Mouse (Mus musculus) limb, embryonic 11.5 days (tissue): ENCODE measurements around the gene Elovl5. TPM values are rescaled to one million over a fixed set of nuclear protein-coding genes. Genes with fewer than 3 reads are reported as not detected.

ENCODE experiments used
- ATAC-seq: fragments of 200-750 bp; cut with Nextera tagmentation; 2 replicates; pipeline ENCODE4 v1.8.0; 2017; ENCODE audit warnings: low read depth; ENCODE audit not compliant: insufficient number of reproducible peaks, low FRiP score, low TSS enrichment
- DNase-seq: peaks from one replicate; pipeline ENCODE4 v3.0.0-alpha.2; 2015; ENCODE audit warnings: low spot score
- H3K27ac ChIP-seq: fragments of 300-500 bp; sonication (generic); replicated peaks from 2 replicates; pipeline ENCODE4 v1.5.1; 2014; ENCODE audit warnings: low read depth, mild to moderate bottlenecking, low read length
- H3K27me3 ChIP-seq: fragments of 300-500 bp; sonication (generic); 2 replicates; pipeline ENCODE4 v1.6.1; 2014; ENCODE audit warnings: mild to moderate bottlenecking, low read length, mixed read lengths; ENCODE audit not compliant: control insufficient read depth, insufficient read depth
- H3K36me3 ChIP-seq: fragments of 300-500 bp; sonication (generic); 2 replicates; pipeline ENCODE4 v1.6.1; 2014; ENCODE audit warnings: mild to moderate bottlenecking, low read length, moderate library complexity, mixed read lengths; ENCODE audit not compliant: control insufficient read depth, insufficient read depth
- H3K4me1 ChIP-seq: fragments of 300-500 bp; sonication (generic); 2 replicates; pipeline ENCODE4 v1.6.1; 2014; ENCODE audit warnings: low read length, mixed read lengths; ENCODE audit not compliant: control insufficient read depth, insufficient read depth
- H3K4me2 ChIP-seq: fragments of 300-500 bp; sonication (generic); 2 replicates; pipeline ENCODE4 v1.6.1; 2014; ENCODE audit warnings: low read depth, mild to moderate bottlenecking, moderate library complexity; ENCODE audit not compliant: severe bottlenecking
- H3K4me3 ChIP-seq: fragments of 300-500 bp; sonication (generic); 2 replicates; pipeline ENCODE4 v1.5.1; 2014; ENCODE audit warnings: low read depth, low read length
- H3K9ac ChIP-seq: fragments of 300-500 bp; sonication (generic); 2 replicates; pipeline ENCODE4 v1.6.1; 2014; ENCODE audit warnings: mild to moderate bottlenecking, low read length
- H3K9me3 ChIP-seq: fragments of 300-500 bp; sonication (generic); 2 replicates; pipeline ENCODE4 v1.6.1; 2016; ENCODE audit warnings: low read length; ENCODE audit not compliant: control insufficient read depth
- WGBS: fragments of 180-500 bp; shearing (Covaris S2); extraction: QIAGEN DNeasy Blood & Tissue Kit; methylation state at CpG from one replicate; pipeline ENCODE4 v1.1.7; 2014; 5-methylcytosine and 5-hydroxymethylcytosine counted together
- polyA plus RNA-seq: library from polyadenylated mRNA; unstranded; fragments of >200 nt; fragmentation: Nextera tagmentation; extraction: Ambion mirVana; gene quantifications from 2 replicates; pipeline ENCODE4 v1.2.1, GENCODE M21; 2014

Elovl5 gene
- polyA plus RNA-seq, 1 experiment from 2014 or later, result 90.8 TPM

DNA sequence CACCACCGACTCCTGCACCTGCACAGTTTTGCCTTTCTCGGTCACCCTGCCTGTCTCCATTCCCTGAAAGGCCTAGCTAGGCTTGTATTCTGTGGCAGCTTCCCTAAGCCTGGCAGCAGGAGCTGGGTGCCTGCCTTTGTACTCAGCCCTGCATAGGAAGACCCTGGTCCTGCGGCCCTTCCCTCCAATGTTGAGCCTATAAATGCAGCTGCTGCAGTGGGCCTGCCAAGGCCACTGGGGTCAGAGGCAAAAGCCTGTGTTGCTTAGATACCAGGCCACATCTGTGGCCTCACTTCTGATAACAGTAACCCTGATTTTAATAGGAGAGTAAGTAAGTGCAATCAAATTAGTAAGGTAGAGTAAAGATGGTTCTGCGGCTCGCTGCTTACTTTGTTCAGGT, 14.6 kb downstream of the Elovl5 start:
- WGBS, result 81% methylated on average over 5 of the region's 5 CpGs
- H3K9ac ChIP-seq, result no peak overlapping the region; the same call in 1 of the 2 replicates
- no peak overlapping the region for H3K4me2 ChIP-seq
- DNase-seq (no peak), ATAC-seq (no peak)
- H3K4me1 ChIP-seq, result peaks cover 2% of the 10 kb centered on the region; the same call in 1 of the 2 replicates
- H3K27me3 ChIP-seq, result no peaks in the 10 kb centered on the region
- no peaks in the 10 kb centered on the region for H3K36me3 ChIP-seq
- no peaks in the 10 kb centered on the region for H3K9me3 ChIP-seq
- H3K27ac ChIP-seq, result no peak overlapping the region
- H3K4me3 ChIP-seq, result no peak overlapping the region

DNA sequence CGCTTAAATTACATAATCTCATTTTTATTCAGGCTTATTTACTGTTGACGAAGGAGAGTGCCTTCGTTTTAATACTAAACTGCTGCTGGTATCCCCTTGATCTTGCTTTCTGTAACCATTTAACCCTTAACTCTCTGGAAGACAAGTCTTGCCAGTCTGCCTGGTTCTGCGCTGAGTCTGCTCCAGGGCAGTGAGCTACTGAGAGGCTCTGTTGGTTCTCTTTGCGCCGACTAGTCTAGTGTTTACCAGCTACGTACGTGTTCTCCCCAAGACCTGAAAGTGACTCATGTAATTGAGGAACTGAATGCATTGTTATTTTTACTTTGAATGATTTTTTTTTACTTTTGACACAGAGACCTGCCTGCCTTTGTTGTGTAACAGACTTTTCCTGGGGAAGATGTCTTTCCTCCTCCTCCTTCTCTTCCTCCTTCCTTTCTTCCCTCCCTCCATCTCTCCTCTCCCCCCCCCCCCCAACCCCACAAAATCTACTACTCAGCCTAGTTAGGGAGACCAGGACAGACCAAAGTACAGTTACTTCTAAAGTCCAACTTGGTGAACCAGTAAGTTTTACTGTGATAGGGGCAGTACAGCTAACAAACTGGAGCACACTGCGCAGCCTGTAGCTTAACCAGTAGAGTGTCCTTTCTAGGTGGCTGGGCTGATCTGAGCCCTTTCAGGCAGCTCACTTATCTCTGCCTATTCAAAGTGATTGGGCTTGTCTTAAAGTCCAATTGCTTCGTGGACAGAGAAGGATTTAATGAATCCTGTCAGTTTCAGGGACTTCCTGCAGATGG, 18.9 kb downstream of the Elovl5 start:
- DNase-seq (no peak), ATAC-seq (no peak)
- WGBS, result 66% methylated on average over 10 of the region's 10 CpGs
- no peaks in the 10 kb centered on the region for H3K9me3 ChIP-seq
- no peak overlapping the region for H3K27ac ChIP-seq
- no peaks in the 10 kb centered on the region for H3K27me3 ChIP-seq
- H3K4me3 ChIP-seq, result no peak overlapping the region
- no peaks in the 10 kb centered on the region for H3K36me3 ChIP-seq
- H3K4me2 ChIP-seq, result no peak overlapping the region
- H3K9ac ChIP-seq, result no peak overlapping the region
- peaks cover 15% of the 10 kb centered on the region; the same call in 1 of the 2 replicates for H3K4me1 ChIP-seq

DNA sequence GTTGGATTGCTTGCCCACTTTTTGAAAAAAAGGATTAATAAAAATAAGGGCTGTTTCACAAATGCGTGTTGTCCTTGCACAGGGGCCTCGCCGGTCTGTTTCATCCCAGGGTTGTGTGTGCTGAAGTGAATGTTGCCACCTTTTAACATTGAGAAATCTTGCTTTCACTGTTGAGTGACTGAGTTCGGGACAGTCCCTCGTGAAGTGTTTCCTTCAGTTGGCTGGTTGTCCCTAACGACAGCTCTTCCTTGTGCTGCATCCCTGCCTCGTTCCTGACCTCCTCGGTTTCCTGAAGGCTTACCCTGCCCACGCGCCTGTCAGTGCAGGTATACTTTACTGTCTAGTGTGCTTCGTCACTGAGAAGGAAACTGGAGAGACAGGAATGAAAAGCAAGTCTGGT, 20.7 kb downstream of the Elovl5 start:
- H3K4me1 ChIP-seq, result peaks cover 15% of the 10 kb centered on the region; the same call in 1 of the 2 replicates
- H3K27ac ChIP-seq, result no peak overlapping the region
- no peaks in the 10 kb centered on the region for H3K9me3 ChIP-seq
- DNase-seq (no peak), ATAC-seq (no peak)
- WGBS, result 78% methylated on average over 11 of the region's 11 CpGs
- no peak overlapping the region for H3K4me3 ChIP-seq
- H3K9ac ChIP-seq, result no peak overlapping the region
- H3K27me3 ChIP-seq, result no peaks in the 10 kb centered on the region
- no peaks in the 10 kb centered on the region for H3K36me3 ChIP-seq
- H3K4me2 ChIP-seq, result no peak overlapping the region

DNA sequence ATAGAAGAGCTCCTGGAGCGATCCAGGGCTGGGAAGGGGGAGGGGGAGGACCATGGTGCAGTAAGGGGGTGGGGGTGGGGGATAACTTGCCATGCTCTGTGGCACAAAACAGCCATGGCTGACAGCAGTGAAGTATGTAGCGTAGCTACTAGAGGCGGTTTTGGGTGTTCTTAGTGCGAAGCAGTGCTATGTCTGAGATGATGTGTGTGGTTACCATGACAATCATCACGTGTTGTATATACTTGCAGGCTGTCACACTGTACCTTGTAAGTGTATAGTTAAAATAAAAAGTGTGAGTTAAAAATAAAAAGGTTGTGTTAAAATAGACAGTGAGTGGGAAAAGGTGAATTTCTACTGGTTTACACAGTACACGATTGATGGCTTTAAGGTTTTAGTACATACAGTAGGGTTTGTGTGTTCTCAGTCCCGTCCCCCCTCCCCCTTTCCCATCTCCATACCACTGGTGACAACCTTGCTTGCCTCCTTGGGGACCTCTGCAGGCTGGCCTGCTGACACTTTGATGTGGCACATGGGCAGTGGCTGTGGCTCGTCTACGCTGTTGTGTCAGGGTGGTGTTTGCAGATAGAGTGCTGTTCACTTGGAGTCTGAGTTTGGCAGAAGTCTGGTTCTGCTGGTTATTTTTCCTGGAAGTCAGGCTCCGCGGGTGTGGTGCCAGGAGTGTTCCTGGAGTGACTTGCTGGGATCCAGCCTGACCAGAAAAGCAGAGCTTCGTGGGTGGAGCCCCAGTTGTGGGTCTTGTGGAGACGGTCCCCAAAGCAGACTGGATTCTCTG, 21.8 kb downstream of the Elovl5 start:
- Histone ChIP-seq H3K36me3 (no peaks in the 10 kb centered on the region), H3K27ac (no peak overlapping the region), H3K4me1 (peaks cover 15% of the 10 kb centered on the region; the same call in 1 of the 2 replicates), H3K9me3 (no peaks in the 10 kb centered on the region), H3K4me2 (no peak overlapping the region), H3K27me3 (no peaks in the 10 kb centered on the region), H3K4me3 (no peak overlapping the region), H3K9ac (no peak overlapping the region)
- no peak for ATAC-seq
- DNase-seq, result no peak
- WGBS, result 60% methylated on average over 13 of the region's 13 CpGs

DNA sequence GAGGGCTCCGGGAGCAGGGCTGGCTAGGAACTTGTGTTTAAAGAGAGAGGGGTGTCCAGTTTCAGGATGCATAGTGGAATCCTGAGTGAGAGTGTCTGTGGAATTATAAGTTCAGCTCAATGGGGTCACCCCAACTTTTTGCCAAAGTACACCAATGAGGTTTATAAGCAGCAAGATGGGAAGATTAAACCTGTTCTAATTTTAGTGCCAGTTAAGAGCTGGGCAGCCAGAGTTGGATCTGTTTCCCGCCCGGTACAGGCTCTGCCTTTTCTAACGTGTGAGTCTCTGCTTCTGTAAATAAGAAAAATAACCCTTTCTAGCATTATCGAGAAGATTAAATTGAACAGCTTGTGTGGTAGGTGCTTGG, 22.4 kb downstream of the Elovl5 start:
- Histone ChIP-seq H3K4me3 (no peak overlapping the region), H3K36me3 (no peaks in the 10 kb centered on the region), H3K27me3 (no peaks in the 10 kb centered on the region), H3K4me1 (peaks cover 15% of the 10 kb centered on the region; the same call in 1 of the 2 replicates), H3K27ac (no peak overlapping the region), H3K9ac (no peak overlapping the region), H3K9me3 (no peaks in the 10 kb centered on the region), H3K4me2 (no peak overlapping the region)
- no peak for ATAC-seq
- WGBS, result 69% methylated on average over 5 of the region's 5 CpGs
- no peak for DNase-seq

DNA sequence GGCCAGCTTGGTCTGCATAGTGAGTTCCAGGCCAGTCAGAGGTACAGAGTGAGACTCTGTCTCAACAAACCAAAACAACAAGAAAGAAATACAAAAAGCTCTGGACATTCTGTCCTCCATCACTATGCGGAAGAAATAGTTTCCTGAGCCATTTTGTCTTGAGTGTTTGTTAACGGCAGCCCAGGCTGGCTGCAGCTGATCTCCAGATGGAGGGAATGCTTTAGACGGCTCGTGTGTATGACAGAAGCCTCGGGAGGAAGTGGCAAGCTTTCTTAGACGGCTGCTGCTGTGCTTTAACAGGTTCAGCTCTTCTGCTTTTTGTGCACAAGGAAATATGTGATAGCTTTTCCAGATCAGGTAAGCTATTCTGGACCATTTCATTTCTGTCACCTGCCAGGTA, 23.9 kb downstream of the Elovl5 start:
- DNase-seq (no peak), ATAC-seq (no peak)
- Histone ChIP-seq H3K4me3 (no peak overlapping the region), H3K4me1 (peaks cover 15% of the 10 kb centered on the region; the same call in 1 of the 2 replicates), H3K9ac (no peak overlapping the region), H3K27ac (no peak overlapping the region), H3K36me3 (no peaks in the 10 kb centered on the region), H3K9me3 (no peaks in the 10 kb centered on the region), H3K4me2 (no peak overlapping the region), H3K27me3 (no peaks in the 10 kb centered on the region)
- 36% methylated on average over 6 of the region's 6 CpGs for WGBS

DNA sequence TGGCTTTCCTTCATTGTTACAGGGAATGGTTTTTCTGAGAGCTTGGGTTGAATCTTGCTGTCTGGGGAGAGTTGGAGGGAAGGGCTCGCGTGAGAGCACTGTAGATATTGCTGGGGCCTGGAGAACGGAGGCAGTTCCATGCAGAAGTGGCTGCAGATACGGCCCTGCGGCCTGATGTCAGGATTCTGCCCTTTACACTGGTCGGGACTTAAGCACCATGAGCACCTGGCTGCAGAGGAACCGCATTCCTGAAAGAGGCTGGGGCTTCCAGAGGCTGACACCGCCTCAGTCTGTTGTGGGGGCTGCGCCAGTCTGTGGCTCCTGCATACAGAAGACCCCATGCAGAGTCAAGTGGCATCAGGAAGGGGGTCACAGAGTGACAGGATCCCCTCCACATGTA, 24.7 kb downstream of the Elovl5 start:
- no peak overlapping the region for H3K4me3 ChIP-seq
- ATAC-seq (no peak), DNase-seq (no peak)

DNA sequence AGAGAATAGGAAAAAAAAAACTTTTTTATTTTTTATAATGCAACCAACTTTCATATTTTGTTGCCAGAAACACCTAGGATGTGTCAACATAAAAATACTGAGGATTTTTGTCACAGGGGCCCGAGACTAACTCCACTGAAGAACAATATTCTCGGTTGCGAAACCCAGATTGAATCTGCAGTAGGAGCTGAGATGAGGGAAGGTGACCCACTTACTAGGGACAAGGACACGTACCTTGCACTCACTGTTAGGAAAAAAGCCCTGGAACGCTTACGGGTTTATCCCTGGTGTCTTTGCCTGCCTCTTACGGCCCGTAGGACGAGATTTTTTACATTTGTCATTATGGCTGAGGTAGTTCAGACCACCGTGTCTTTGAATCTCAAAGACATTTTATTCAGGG, 25.2 kb downstream of the Elovl5 start:
- no peaks in the 10 kb centered on the region for H3K9me3 ChIP-seq
- H3K27me3 ChIP-seq, result no peaks in the 10 kb centered on the region
- DNase-seq (no peak), ATAC-seq (no peak)
- WGBS, result 89% methylated on average over 10 of the region's 10 CpGs
- H3K4me2 ChIP-seq, result no peak overlapping the region
- H3K4me3 ChIP-seq, result no peak overlapping the region
- H3K4me1 ChIP-seq, result peaks cover 17% of the 10 kb centered on the region; the same call in 1 of the 2 replicates
- no peak overlapping the region for H3K9ac ChIP-seq
- H3K36me3 ChIP-seq, result no peaks in the 10 kb centered on the region; the same call in 1 of the 2 replicates
- H3K27ac ChIP-seq, result no peak overlapping the region

More for the DNA sequence above, 24.7 kb downstream of the Elovl5 start:
- no peaks in the 10 kb centered on the region for H3K36me3 ChIP-seq
- H3K4me1 ChIP-seq, result peaks cover 17% of the 10 kb centered on the region; the same call in 1 of the 2 replicates
- no peaks in the 10 kb centered on the region for H3K9me3 ChIP-seq
- 70% methylated on average over 9 of the region's 9 CpGs for WGBS
- H3K9ac ChIP-seq, result no peak overlapping the region
- no peaks in the 10 kb centered on the region for H3K27me3 ChIP-seq
- no peak overlapping the region for H3K27ac ChIP-seq
- no peak overlapping the region for H3K4me2 ChIP-seq
